ENCODE assay signal across 17 mouse cellular contexts in the genomic region with DNA sequence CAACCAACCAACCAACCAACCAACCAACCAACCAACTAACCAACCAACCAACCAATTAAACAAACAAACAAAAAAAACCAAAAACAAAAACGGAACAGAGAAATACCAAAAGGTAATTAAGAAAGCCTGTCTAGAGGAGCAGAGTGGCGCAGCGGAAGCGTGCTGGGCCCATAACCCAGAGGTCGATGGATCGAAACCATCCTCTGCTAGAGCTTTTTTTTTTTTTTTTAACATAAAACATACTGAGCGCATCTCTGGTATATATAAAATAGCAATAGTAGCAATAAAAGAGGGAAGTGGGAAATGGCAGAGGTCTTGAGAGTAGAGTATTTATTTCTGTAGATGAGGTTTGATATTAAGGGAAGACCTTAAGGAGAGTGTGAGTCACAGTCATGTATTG. TPM values are rescaled to one million over a fixed set of nuclear protein-coding genes. Genes with fewer than 3 reads are reported as not detected.
DNase-seq lines count a peak whose midpoint lies in the region; ATAC-seq and TF ChIP-seq lines count a peak whose summit lies in the region.
"Had no signal": no experiment of that assay in that cellular context is flagged by ENCODE, and none has a peak within 500 bp of the region (broad histone marks: within the 10 kb centered on the region; RNA-seq: fewer than 3 reads in every experiment).

No protein-coding gene starts in this region.

- H3K4me3 ChIP-seq in lung, embryonic 14.5 days (ENCODE audit: low read depth, low read length), result no peak overlapping the region
- H3K4me3 ChIP-seq in ES-Bruce4 (ENCODE audit: low read depth, low read length), result no peak overlapping the region
- no peak overlapping the region for H3K4me3 ChIP-seq in liver, postnatal 0 days (ENCODE audit: low read depth, low read length)
- H3K4me3 ChIP-seq: heart, embryonic 15.5 days had no signal

- peaks cover 20% of the 10 kb centered on the region for H3K4me1 ChIP-seq in lung, embryonic 14.5 days (ENCODE audit: insufficient read depth)
- H3K4me1 ChIP-seq in ES-Bruce4 (ENCODE audit: control insufficient read depth, insufficient read depth, low read length), result peaks cover 3% of the 10 kb centered on the region
- H3K4me1 ChIP-seq in liver, postnatal 0 days (ENCODE audit: insufficient read depth), result peaks cover 9% of the 10 kb centered on the region

- no peak for TF ChIP-seq EP300 in ES-Bruce4 (IDR thresholded peaks at IDR 0.05; ENCODE audit: insufficient read depth, low read depth, low read length)
- no peak for TF ChIP-seq EP300 in liver, postnatal 0 days (IDR thresholded peaks at IDR 0.05; ENCODE audit: low read depth)

- H3K36me3 ChIP-seq in lung, embryonic 14.5 days (ENCODE audit: insufficient read depth), result no peaks in the 10 kb centered on the region
- H3K36me3 ChIP-seq in ES-Bruce4 (ENCODE audit: control insufficient read depth, insufficient read depth, low read length, poor library complexity, severe bottlenecking), result no peaks in the 10 kb centered on the region
- H3K36me3 ChIP-seq in liver, postnatal 0 days (replicated peaks; ENCODE audit: insufficient read depth, low read length), result no peaks in the 10 kb centered on the region
- H3K36me3 ChIP-seq: heart, embryonic 15.5 days; kidney, embryonic 15.5 days had no signal

- 13% methylated on average over 7 of the region's 7 CpGs for WGBS in lung, embryonic 14.5 days
- WGBS in liver, postnatal 0 days (ENCODE audit: insufficient replicate concordance), result 14% methylated on average over 7 of the region's 7 CpGs

- H3K27ac ChIP-seq in lung, embryonic 14.5 days (ENCODE audit: low read depth), result no peak overlapping the region
- H3K27ac ChIP-seq in ES-Bruce4 (ENCODE audit: insufficient read depth, low read length), result no peak overlapping the region
- H3K27ac ChIP-seq in liver, postnatal 0 days (ENCODE audit: low read depth), result no peak overlapping the region
- H3K27ac ChIP-seq: heart, embryonic 15.5 days; kidney, embryonic 15.5 days had no signal

- no peak for TF ChIP-seq CTCF in lung, embryonic 14.5 days (IDR thresholded peaks at IDR 0.05; ENCODE audit: low read depth)
- no peak for TF ChIP-seq CTCF in ES-Bruce4 (IDR thresholded peaks at IDR 0.05; ENCODE audit: low read depth, low read length)
- no peak for TF ChIP-seq CTCF in liver, postnatal 0 days (IDR thresholded peaks at IDR 0.05; ENCODE audit: low read depth)

- DNase-seq in lung, embryonic 14.5 days, result no peak
- DNase-seq in lung, postnatal 36 days, result no peak
- DNase-seq in embryo, embryonic 9.5 days (ENCODE audit: extremely low spot score), result peak; percentile 62
- DNase-seq in liver, postnatal 0 days, result no peak
- no peak for DNase-seq in cerebellum, adult 8-10 months
- DNase-seq in adrenal gland, adult 8-10 months, result no peak
- DNase-seq: cerebellum, adult 2 months; gastrocnemius, postnatal 10 days; left cerebral cortex, postnatal 4 days; right cerebral cortex, postnatal 14 days had no signal

- H3K27me3 ChIP-seq in lung, embryonic 14.5 days (ENCODE audit: insufficient read depth, low read length), result no peaks in the 10 kb centered on the region
- no peaks in the 10 kb centered on the region for H3K27me3 ChIP-seq in ES-Bruce4 (ENCODE audit: control insufficient read depth, insufficient read depth, low read length, poor library complexity, severe bottlenecking)
- no peaks in the 10 kb centered on the region for H3K27me3 ChIP-seq in liver, postnatal 0 days (ENCODE audit: insufficient read depth, low read length)
- H3K27me3 ChIP-seq: heart, embryonic 15.5 days; kidney, embryonic 15.5 days had no signal

- no peaks in the 10 kb centered on the region for H3K9me3 ChIP-seq in lung, embryonic 14.5 days (ENCODE audit: low read depth, low read length)
- H3K9me3 ChIP-seq in ES-Bruce4 (replicated peaks; ENCODE audit: control insufficient read depth, insufficient read depth, low read length, poor library complexity, severe bottlenecking), result no peaks in the 10 kb centered on the region
- H3K9me3 ChIP-seq in liver, postnatal 0 days (ENCODE audit: low read length), result no peaks in the 10 kb centered on the region
- H3K9me3 ChIP-seq: heart, embryonic 15.5 days; kidney, embryonic 15.5 days had no signal

- H3K9ac ChIP-seq in lung, embryonic 14.5 days, result no peak overlapping the region
- H3K9ac ChIP-seq in ES-Bruce4 (ENCODE audit: low read depth, poor library complexity, severe bottlenecking), result peak overlapping the region; percentile 38
- H3K9ac ChIP-seq in liver, postnatal 0 days (replicated peaks), result no peak overlapping the region
- H3K9ac ChIP-seq: heart, embryonic 15.5 days; kidney, embryonic 15.5 days had no signal

- no peak for TF ChIP-seq POLR2A in ES-Bruce4 (IDR thresholded peaks at IDR 0.05; ENCODE audit: insufficient read depth, low read length)

- ATAC-seq in lung, embryonic 14.5 days (ENCODE audit: insufficient read depth), result no peak
- no peak for ATAC-seq in liver, postnatal 0 days
- ATAC-seq in megakaryocyte-erythroid progenitor cell, adult 5-6 weeks (replicated peaks; ENCODE audit: low FRiP score, low TSS enrichment, poor library complexity, severe bottlenecking), result no peak
- ATAC-seq: forebrain, embryonic 14.5 days; lung, postnatal 0 days had no signal

- H3K4me2 ChIP-seq in lung, embryonic 14.5 days, result peak overlapping the region; percentile 62
- H3K4me2 ChIP-seq in liver, postnatal 0 days (ENCODE audit: low read depth, low read length), result 0 out of 2 replicates have a peak overlapping the region, but pooled peaks have one; percentile 4

RNA-seq across cellular contexts. Expression of a gene that starts 11.3 kb away (rescaled TPM):
- 0.63 and 0.73 TPM in 2 replicates for polyA plus RNA-seq in lung, embryonic 14.5 days (2014; fragmentation: Nextera tagmentation; extraction: Ambion mirVana)
- polyA plus RNA-seq in ES-Bruce4 (2011; ENCODE audit: insufficient read depth, insufficient read length, low read depth, missing spikeins), result 0.91 and 1.9 TPM in 2 replicates
- polyA plus RNA-seq in liver, postnatal 0 days (2015; fragmentation: Nextera tagmentation; extraction: Ambion mirVana), result not detected in 2 replicates
- total RNA-seq in megakaryocyte-erythroid progenitor cell, adult 5-6 weeks (2014; fragmentation: Nextera tagmentation), result not detected in 2 replicates
- total RNA-seq in megakaryocyte-erythroid progenitor cell, adult 5-6 weeks (2017), result not detected in 2 replicates
- not detected for total RNA-seq in adrenal gland, adult 8-10 months (2022)
- total RNA-seq: left cerebral cortex, postnatal 4 days had no signal

RNA-seq across cellular contexts. Expression of a gene that starts 30.9 kb away (rescaled TPM):
- 7.1 and 7.6 TPM in 2 replicates for polyA plus RNA-seq in lung, embryonic 14.5 days (2014; fragmentation: Nextera tagmentation; extraction: Ambion mirVana)
- polyA plus RNA-seq in ES-Bruce4 (2011; ENCODE audit: insufficient read depth, insufficient read length, low read depth, missing spikeins), result 16.9 and 19.1 TPM in 2 replicates
- polyA plus RNA-seq in liver, postnatal 0 days (2015; fragmentation: Nextera tagmentation; extraction: Ambion mirVana), result 7.2 and 7.5 TPM in 2 replicates
- 115 and 209 TPM in 2 replicates for total RNA-seq in megakaryocyte-erythroid progenitor cell, adult 5-6 weeks (2014; fragmentation: Nextera tagmentation)
- 683 and 1,187 TPM in 2 replicates for total RNA-seq in megakaryocyte-erythroid progenitor cell, adult 5-6 weeks (2017)
- total RNA-seq in adrenal gland, adult 8-10 months (2022), result 100 to 1,000 TPM; 381 to 523 (median 406) TPM

RNA-seq across cellular contexts. Expression of a gene that starts 33.8 kb away (rescaled TPM):
- 13.0 and 14.6 TPM in 2 replicates for polyA plus RNA-seq in lung, embryonic 14.5 days (2014; fragmentation: Nextera tagmentation; extraction: Ambion mirVana)
- 68.8 and 97.9 TPM in 2 replicates for polyA plus RNA-seq in ES-Bruce4 (2011; ENCODE audit: insufficient read depth, insufficient read length, low read depth, missing spikeins)
- 9.7 and 9.8 TPM in 2 replicates for polyA plus RNA-seq in liver, postnatal 0 days (2015; fragmentation: Nextera tagmentation; extraction: Ambion mirVana)
- 41.1 and 66.5 TPM in 2 replicates for total RNA-seq in megakaryocyte-erythroid progenitor cell, adult 5-6 weeks (2014; fragmentation: Nextera tagmentation)
- 1,297 and 1,759 TPM in 2 replicates for total RNA-seq in megakaryocyte-erythroid progenitor cell, adult 5-6 weeks (2017)
- total RNA-seq in adrenal gland, adult 8-10 months (2022), result 10 to 100 TPM in 3 of 4 experiments, 1 to 10 TPM in 1; 8.2 to 20.8 (median 16.2) TPM
- polyA plus RNA-seq: hindbrain, embryonic 16.5 days had no signal

RNA-seq across cellular contexts. Expression of a gene that starts 34.2 kb away (rescaled TPM):
- 0.07 and 0.18 TPM in 2 replicates for polyA plus RNA-seq in lung, embryonic 14.5 days (2014; fragmentation: Nextera tagmentation; extraction: Ambion mirVana)
- polyA plus RNA-seq in ES-Bruce4 (2011; ENCODE audit: insufficient read depth, insufficient read length, low read depth, missing spikeins), result 0.40 and 0.46 TPM in 2 replicates
- polyA plus RNA-seq in liver, postnatal 0 days (2015; fragmentation: Nextera tagmentation; extraction: Ambion mirVana), result 0.92 and 0.96 TPM in 2 replicates
- total RNA-seq in megakaryocyte-erythroid progenitor cell, adult 5-6 weeks (2014; fragmentation: Nextera tagmentation), result not detected in 2 replicates
- not detected in 2 replicates for total RNA-seq in megakaryocyte-erythroid progenitor cell, adult 5-6 weeks (2017)
- not detected for total RNA-seq in adrenal gland, adult 8-10 months (2022)
- total RNA-seq: gastrocnemius, postnatal 10 days; left cerebral cortex, postnatal 4 days had no signal
- polyA plus RNA-seq: forebrain, embryonic 14.5 days had no signal

RNA-seq across cellular contexts. Expression of a gene that starts 35.3 kb away (rescaled TPM):
- 6.6 and 7.5 TPM in 2 replicates for polyA plus RNA-seq in lung, embryonic 14.5 days (2014; fragmentation: Nextera tagmentation; extraction: Ambion mirVana)
- polyA plus RNA-seq in ES-Bruce4 (2011; ENCODE audit: insufficient read depth, insufficient read length, low read depth, missing spikeins), result 8.9 and 16.9 TPM in 2 replicates
- 3.7 and 6.3 TPM in 2 replicates for polyA plus RNA-seq in liver, postnatal 0 days (2015; fragmentation: Nextera tagmentation; extraction: Ambion mirVana)
- 189 and 293 TPM in 2 replicates for total RNA-seq in megakaryocyte-erythroid progenitor cell, adult 5-6 weeks (2014; fragmentation: Nextera tagmentation)
- 189 and 625 TPM in 2 replicates for total RNA-seq in megakaryocyte-erythroid progenitor cell, adult 5-6 weeks (2017)
- total RNA-seq in adrenal gland, adult 8-10 months (2022), result 1 to 10 TPM; 3.2 to 5.6 (median 4.7) TPM
- polyA plus RNA-seq: cerebellum, adult 2 months; hindbrain, embryonic 16.5 days had no signal
